Mouse (Mus musculus): ENCODE results near the gene Mgarp. TPM values are rescaled to one million over a fixed set of nuclear protein-coding genes. Genes with fewer than 3 reads are reported as not detected.

Mgarp gene
- total RNA-seq, 1 experiment from 2014 or later: not detected

Other genes with a start within 250 kb of the Mgarp start
- 2.5 and 3.9 TPM in 2 replicates for gene Noct, start 172.3 kb downstream of the Mgarp start, total RNA-seq (2017)
- 173 and 205 TPM in 2 replicates for gene Elf2, start 56.1 kb downstream of the Mgarp start, total RNA-seq (2017)
- 41.9 and 90.6 TPM in 2 replicates for gene Ndufc1, start 12.2 kb upstream of the Mgarp start, total RNA-seq (2017)
- gene Naa15, start 18.4 kb upstream of the Mgarp start, total RNA-seq (2017): 76.8 and 131 TPM in 2 replicates
- 19.1 and 20.3 TPM in 2 replicates for gene Rab33b, start 87.2 kb upstream of the Mgarp start, total RNA-seq (2017)
- gene Setd7, start 164.1 kb upstream of the Mgarp start, total RNA-seq (2017): 47.3 and 47.4 TPM in 2 replicates

Measured in hematopoietic stem cell, adult 5-6 weeks (primary cell).